Mouse (Mus musculus) neural tube, embryonic 11.5 days (tissue): Measurements from ENCODE around the gene Rcor3. TPM values are rescaled to one million over a fixed set of nuclear protein-coding genes. Genes with fewer than 3 reads are reported as not detected.

Experiments used
- ATAC-seq: fragments of 200-750 bp; cut with Nextera tagmentation; 2 replicates; pipeline ENCODE4 v1.8.0; 2017; ENCODE audit warnings: moderate number of reproducible peaks, mild to moderate bottlenecking, moderate TSS enrichment, moderate library complexity; ENCODE audit not compliant: insufficient read depth, low FRiP score, low TSS enrichment
- DNase-seq: peaks from one replicate; pipeline ENCODE4 v3.0.0-alpha.2; 2015; ENCODE audit warnings: low spot score
- H3K27ac ChIP-seq: fragments of 300-500 bp; sonication (generic); 2 replicates; pipeline ENCODE4 v1.5.1; 2014; ENCODE audit warnings: low read depth, mild to moderate bottlenecking, low read length
- H3K27me3 ChIP-seq: fragments of 300-500 bp; sonication (generic); 2 replicates; pipeline ENCODE4 v1.6.1; 2014; ENCODE audit warnings: mild to moderate bottlenecking, low read length, mixed read lengths; ENCODE audit not compliant: control insufficient read depth, insufficient read depth
- H3K36me3 ChIP-seq: fragments of 300-500 bp; sonication (generic); 2 replicates; pipeline ENCODE4 v1.6.1; 2014; ENCODE audit warnings: mild to moderate bottlenecking, low read length, moderate library complexity, mixed read lengths; ENCODE audit not compliant: control insufficient read depth, insufficient read depth
- H3K4me1 ChIP-seq: fragments of 300-500 bp; sonication (generic); 2 replicates; pipeline ENCODE4 v1.6.1; 2014; ENCODE audit warnings: low read length, mixed read lengths; ENCODE audit not compliant: control insufficient read depth, insufficient read depth
- H3K4me2 ChIP-seq: fragments of 300-500 bp; sonication (generic); 2 replicates; pipeline ENCODE4 v1.6.1; 2014; ENCODE audit warnings: low read depth, mild to moderate bottlenecking, moderate library complexity
- H3K4me3 ChIP-seq: fragments of 300-500 bp; sonication (generic); 2 replicates; pipeline ENCODE4 v1.5.1; 2014; ENCODE audit warnings: low read depth, low read length
- H3K9ac ChIP-seq: fragments of 300-500 bp; sonication (generic); 2 replicates; pipeline ENCODE4 v1.6.1; 2014; ENCODE audit warnings: mild to moderate bottlenecking, low read length
- H3K9me3 ChIP-seq: fragments of 300-500 bp; sonication (generic); 2 replicates; pipeline ENCODE4 v1.6.1; 2016; ENCODE audit warnings: low read length; ENCODE audit not compliant: control insufficient read depth
- WGBS: fragments of 180-500 bp; shearing (Covaris S2); extraction: QIAGEN DNeasy Blood & Tissue Kit; methylation state at CpG from one replicate; pipeline ENCODE4 v1.1.7; 2014; 5-methylcytosine and 5-hydroxymethylcytosine counted together
- polyA plus RNA-seq: library from polyadenylated mRNA; unstranded; fragments of >200 nt; fragmentation: Nextera tagmentation; extraction: Ambion mirVana; gene quantifications from 2 replicates; pipeline ENCODE4 v1.2.1, GENCODE M21; 2014

Gene Rcor3
- 20.7 and 22.2 TPM in 2 replicates for polyA plus RNA-seq

- Histone ChIP-seq H3K4me1 (peaks cover 6% of the 10 kb centered on the region; the same call in 1 of the 2 replicates), H3K4me2 (peak within 1 kb of the TSS; percentile 95), H3K27me3 (no peaks in the 10 kb centered on the region), H3K9ac (peak within 1 kb of the TSS; percentile 73), H3K36me3 (no peaks in the 10 kb centered on the region), H3K27ac (peak within 1 kb of the TSS; percentile 80), H3K4me3 (peak within 1 kb of the TSS; percentile 45), H3K9me3 (no peaks in the 10 kb centered on the region)
- under 1% methylated on average over 52 of the region's 88 CpGs for WGBS
- ATAC-seq = peak; percentile 83
- DNase-seq = peak; percentile 87
Measured at GRCm38 (mm10) chr1:192137926-192138910, at the start of gene Rcor3. Gene Rcor3, minus strand, starts transcription at chr1:192138062.

- Histone ChIP-seq H3K36me3 (no peaks in the 10 kb centered on the region), H3K4me1 (no peaks in the 10 kb centered on the region), H3K4me3 (no peak overlapping the region), H3K27me3 (no peaks in the 10 kb centered on the region), H3K9me3 (no peaks in the 10 kb centered on the region), H3K9ac (no peak overlapping the region), H3K27ac (no peak overlapping the region), H3K4me2 (no peak overlapping the region)
- 86% methylated on average over 4 of the region's 4 CpGs for WGBS
- no peak for DNase-seq
- ATAC-seq = no peak
Measured at GRCm38 (mm10) chr1:192181696-192182257, 43.9 kb upstream of the Rcor3 start.

DNA sequence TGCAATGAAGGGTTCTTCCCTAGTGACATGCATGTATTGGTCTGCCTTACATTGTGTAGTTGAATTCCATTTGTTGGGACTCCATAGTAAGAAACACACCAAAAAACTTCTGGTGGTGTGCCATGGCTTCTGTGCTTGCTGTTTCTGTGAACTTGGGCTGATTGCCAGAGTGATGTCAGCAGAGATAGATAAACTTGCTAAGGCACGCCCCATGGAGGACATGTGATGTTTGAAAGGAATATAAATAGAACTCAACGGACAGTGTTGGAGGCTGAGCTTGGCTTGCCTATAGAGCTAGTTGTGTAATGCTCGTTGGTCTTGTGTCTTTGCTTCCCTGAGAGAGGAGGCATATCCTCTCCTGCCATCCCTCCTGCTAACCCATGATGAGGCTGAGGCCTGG is 42.0 kb upstream of the Rcor3 start:
- no peak overlapping the region for H3K27ac ChIP-seq
- H3K4me3 ChIP-seq = no peak overlapping the region
- H3K9me3 ChIP-seq = no peaks in the 10 kb centered on the region
- no peak overlapping the region for H3K4me2 ChIP-seq
- no peaks in the 10 kb centered on the region for H3K27me3 ChIP-seq
- 79% methylated on average over 3 of the region's 3 CpGs for WGBS
- DNase-seq (no peak), ATAC-seq (no peak)
- H3K36me3 ChIP-seq = no peaks in the 10 kb centered on the region
- H3K4me1 ChIP-seq = no peaks in the 10 kb centered on the region
- no peak overlapping the region for H3K9ac ChIP-seq

GRCm38 (mm10) chr1:192171477-192171876 is 33.6 kb upstream of the Rcor3 start:
- H3K4me1 ChIP-seq = no peaks in the 10 kb centered on the region
- WGBS = 88% methylated on average over 3 of the region's 3 CpGs
- ATAC-seq (no peak), DNase-seq (no peak)
- no peaks in the 10 kb centered on the region for H3K27me3 ChIP-seq
- no peak overlapping the region for H3K27ac ChIP-seq
- no peak overlapping the region for H3K4me2 ChIP-seq
- H3K4me3 ChIP-seq = no peak overlapping the region
- H3K9me3 ChIP-seq = no peaks in the 10 kb centered on the region
- no peak overlapping the region for H3K9ac ChIP-seq
- no peaks in the 10 kb centered on the region for H3K36me3 ChIP-seq

- 87% methylated on average over 4 of the region's 4 CpGs for WGBS
- H3K9ac ChIP-seq = no peak overlapping the region
- H3K27ac ChIP-seq = no peak overlapping the region
- H3K27me3 ChIP-seq = no peaks in the 10 kb centered on the region
- H3K9me3 ChIP-seq = no peaks in the 10 kb centered on the region
- no peaks in the 10 kb centered on the region for H3K4me1 ChIP-seq
- ATAC-seq (no peak), DNase-seq (no peak)
- H3K36me3 ChIP-seq = no peaks in the 10 kb centered on the region
- no peak overlapping the region for H3K4me2 ChIP-seq
- H3K4me3 ChIP-seq = no peak overlapping the region
Measured at GRCm38 (mm10) chr1:192151179-192151578, 13.3 kb upstream of the Rcor3 start.

GRCm38 (mm10) chr1:192140313-192140712 is 2.5 kb upstream of the Rcor3 start:
- no peak overlapping the region for H3K4me2 ChIP-seq
- H3K4me1 ChIP-seq = peaks cover 6% of the 10 kb centered on the region; the same call in 1 of the 2 replicates
- H3K36me3 ChIP-seq = no peaks in the 10 kb centered on the region
- 95% methylated on average over 2 of the region's 2 CpGs for WGBS
- ATAC-seq = no peak
- no peak overlapping the region for H3K27ac ChIP-seq
- no peaks in the 10 kb centered on the region for H3K27me3 ChIP-seq
- H3K4me3 ChIP-seq = no peak overlapping the region
- no peak overlapping the region for H3K9ac ChIP-seq
- DNase-seq = no peak
- H3K9me3 ChIP-seq = no peaks in the 10 kb centered on the region

DNA sequence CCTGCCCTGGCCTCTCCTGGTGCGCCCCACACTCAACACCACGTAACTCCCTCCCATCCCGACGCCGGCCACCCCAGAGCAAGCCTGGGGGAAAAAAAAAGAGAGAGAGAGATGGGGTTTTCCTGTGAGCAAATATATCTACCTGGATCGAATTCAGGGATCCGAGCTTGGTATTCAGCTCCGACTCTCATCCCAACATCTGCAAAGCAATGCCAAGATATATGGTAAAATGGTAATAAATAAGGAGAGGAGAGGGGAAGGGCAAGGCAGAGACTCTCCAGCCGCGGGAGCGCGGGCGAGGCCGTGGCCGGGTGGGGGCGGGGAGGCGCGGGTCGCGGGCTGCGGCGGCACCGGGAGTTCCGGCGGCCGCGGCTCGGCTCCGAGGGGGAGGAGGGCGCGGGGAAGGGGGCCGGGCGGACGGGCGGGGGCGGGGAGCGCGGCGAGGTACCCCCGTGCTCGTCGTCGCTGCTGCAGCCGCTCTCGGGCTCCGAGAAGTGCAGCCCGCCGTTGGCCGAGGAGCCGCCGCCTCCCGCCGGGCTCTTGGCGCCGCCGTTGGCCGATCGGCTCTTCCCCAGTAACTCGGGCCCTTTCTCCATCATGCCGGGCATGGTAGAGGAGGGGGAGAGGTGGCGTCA is 454 bp downstream of the Rcor3 start:
- Histone ChIP-seq H3K9me3 (no peaks in the 10 kb centered on the region), H3K27me3 (no peaks in the 10 kb centered on the region), H3K9ac (peak overlapping the region; percentile 73), H3K4me2 (peak overlapping the region; percentile 95), H3K4me3 (peak overlapping the region; percentile 45), H3K27ac (peak overlapping the region; percentile 80), H3K36me3 (no peaks in the 10 kb centered on the region), H3K4me1 (peaks cover 6% of the 10 kb centered on the region; the same call in 1 of the 2 replicates)
- under 1% methylated on average over 35 of the region's 61 CpGs for WGBS
- DNase-seq = peak; percentile 57
- ATAC-seq = peak; percentile 35

DNA sequence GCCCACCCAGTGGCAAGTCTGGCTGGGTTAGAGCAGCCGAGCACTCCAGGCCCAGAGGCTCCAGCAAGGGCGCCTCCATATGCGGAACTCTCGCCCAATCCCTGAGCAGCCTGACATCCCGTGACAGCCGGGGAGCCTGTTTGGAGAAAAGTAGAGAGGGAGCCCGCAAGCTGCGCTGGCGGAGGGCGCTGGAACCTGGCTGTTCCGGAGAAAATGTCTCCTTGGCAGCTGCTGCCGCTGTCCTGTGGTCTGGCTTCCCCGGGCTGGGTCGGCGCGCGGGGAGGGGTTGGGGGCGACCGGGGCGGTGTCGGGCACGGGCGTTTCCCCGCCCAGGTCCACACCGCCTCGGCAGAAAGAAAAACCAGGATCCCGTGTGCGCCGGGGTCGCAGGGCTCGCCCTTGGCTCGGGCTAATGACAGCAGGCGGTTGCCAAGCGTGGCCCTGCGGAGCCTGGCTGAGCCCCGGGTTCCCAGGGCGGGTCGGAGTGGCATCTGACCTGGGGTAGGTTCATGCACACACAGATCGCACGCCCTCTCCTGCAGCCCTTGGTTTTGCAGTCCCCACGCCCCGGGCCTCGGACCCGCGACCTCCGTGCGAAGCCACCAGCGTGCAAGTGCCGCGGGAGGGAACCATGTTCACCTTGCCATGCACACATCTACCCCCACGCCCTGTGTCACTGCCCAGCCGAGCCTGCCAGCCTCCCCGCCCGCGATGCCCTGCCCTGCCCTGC is 1.1 kb downstream of the Rcor3 start:
- peak; percentile 86 for DNase-seq
- Histone ChIP-seq H3K27ac (peak overlapping the region; percentile 80), H3K4me3 (peak overlapping the region; percentile 45), H3K9me3 (no peaks in the 10 kb centered on the region), H3K4me2 (peak overlapping the region; percentile 95), H3K36me3 (no peaks in the 10 kb centered on the region), H3K4me1 (peaks cover 6% of the 10 kb centered on the region; the same call in 1 of the 2 replicates), H3K27me3 (no peaks in the 10 kb centered on the region), H3K9ac (peak overlapping the region; percentile 73)
- under 1% methylated on average over 54 of the region's 55 CpGs for WGBS
- peak; percentile 87 for ATAC-seq
